8 mouse cellular contexts compared by ENCODE assay signal in genomic region chr1:82839614-82840421, GRCm38 (mm10). TPM values are rescaled to one million over a fixed set of nuclear protein-coding genes. Genes with fewer than 3 reads are reported as not detected.
DNase-seq lines count a peak whose midpoint lies in the region; ATAC-seq and TF ChIP-seq lines count a peak whose summit lies in the region.

No protein-coding gene starts in this region.

- H3K9ac ChIP-seq in kidney, embryonic 14.5 days (ENCODE audit: low read depth, low read length), result peak overlapping the region; percentile 96
- peak overlapping the region; percentile 97 for H3K9ac ChIP-seq in liver, postnatal 0 days (replicated peaks)

- DNase-seq in kidney, postnatal 10 days, result no peak
- peak; percentile 18 for DNase-seq in embryo, embryonic 10.5 days (ENCODE audit: low spot score)
- DNase-seq in hindbrain, embryonic 10.5 days (ENCODE audit: low spot score), result peak; percentile 28
- no peak for DNase-seq in liver, postnatal 0 days
- no peak for DNase-seq in cerebellum, postnatal 25 days

- under 1% methylated on average over 71 of the region's 86 CpGs for WGBS in kidney, embryonic 14.5 days
- WGBS in hindbrain, embryonic 10.5 days, result under 1% methylated on average over 82 of the region's 86 CpGs
- WGBS in liver, postnatal 0 days (ENCODE audit: insufficient replicate concordance), result under 1% methylated on average over 53 of the region's 86 CpGs
- under 1% methylated on average over 86 of the region's 86 CpGs for WGBS in olfactory bulb, adult 2 months

- peak overlapping the region; percentile 71 for H3K27ac ChIP-seq in kidney, embryonic 14.5 days (ENCODE audit: low read depth, low read length)
- peak overlapping the region; percentile 97 for H3K27ac ChIP-seq in hindbrain, embryonic 10.5 days
- H3K27ac ChIP-seq in liver, postnatal 0 days (ENCODE audit: low read depth), result peak overlapping the region; percentile 95
- peak overlapping the region; percentile 76 for H3K27ac ChIP-seq in olfactory bulb, adult 2 months (ENCODE audit: insufficient read depth, low read depth, low read length)

- no peak; the same call in 1 of the 2 replicates for TF ChIP-seq POLR2A in olfactory bulb, adult 2 months (IDR thresholded peaks at IDR 0.05; ENCODE audit: insufficient read depth, low read depth, low read length)

- H3K27me3 ChIP-seq in kidney, embryonic 14.5 days (ENCODE audit: control insufficient read depth, insufficient read depth, low read length), result no peaks in the 10 kb centered on the region
- no peaks in the 10 kb centered on the region for H3K27me3 ChIP-seq in hindbrain, embryonic 10.5 days (ENCODE audit: insufficient read depth, poor library complexity, severe bottlenecking)
- no peaks in the 10 kb centered on the region for H3K27me3 ChIP-seq in liver, postnatal 0 days (ENCODE audit: insufficient read depth, low read length)

- peak overlapping the region; percentile 100 for H3K4me3 ChIP-seq in kidney, embryonic 14.5 days (ENCODE audit: low read length)
- H3K4me3 ChIP-seq in hindbrain, embryonic 10.5 days, result peak overlapping the region; percentile 85
- H3K4me3 ChIP-seq in liver, postnatal 0 days (ENCODE audit: low read depth, low read length), result peak overlapping the region; percentile 99
- peak overlapping the region; percentile 99 for H3K4me3 ChIP-seq in olfactory bulb, adult 2 months (ENCODE audit: insufficient read depth, low read depth, low read length)

- no peak for TF ChIP-seq CTCF in liver, postnatal 0 days (IDR thresholded peaks at IDR 0.05; ENCODE audit: low read depth)
- TF ChIP-seq CTCF in olfactory bulb, adult 2 months (IDR thresholded peaks at IDR 0.05; ENCODE audit: insufficient read depth, low read depth, low read length), result no peak; the same call in 1 of the 2 replicates

- peaks cover 4% of the 10 kb centered on the region; the same call in 1 of the 2 replicates for H3K4me1 ChIP-seq in kidney, embryonic 14.5 days (ENCODE audit: control insufficient read depth, insufficient read depth, low read length)
- peaks cover 17% of the 10 kb centered on the region for H3K4me1 ChIP-seq in hindbrain, embryonic 10.5 days (replicated peaks)
- H3K4me1 ChIP-seq in liver, postnatal 0 days (ENCODE audit: insufficient read depth), result peaks cover 36% of the 10 kb centered on the region
- peaks cover 3% of the 10 kb centered on the region; the same call in 1 of the 2 replicates for H3K4me1 ChIP-seq in olfactory bulb, adult 2 months (ENCODE audit: control insufficient read depth, insufficient read depth, low read length)

- H3K9me3 ChIP-seq in kidney, embryonic 14.5 days (ENCODE audit: control insufficient read depth, low read length), result no peaks in the 10 kb centered on the region
- H3K9me3 ChIP-seq in hindbrain, embryonic 10.5 days, result no peaks in the 10 kb centered on the region
- H3K9me3 ChIP-seq in liver, postnatal 0 days (ENCODE audit: low read length), result no peaks in the 10 kb centered on the region

- peak; percentile 71 for ATAC-seq in kidney, embryonic 14.5 days (ENCODE audit: low FRiP score, low TSS enrichment)
- ATAC-seq in CD4-positive, CD25-positive, alpha-beta regulatory T cell, adult 4 months, result peak; percentile 27
- ATAC-seq in liver, postnatal 0 days, result peak; percentile 63

- 0 out of 2 replicates have a peak, but pooled peaks cover 3% of the 10 kb centered on the region for H3K36me3 ChIP-seq in kidney, embryonic 14.5 days (ENCODE audit: control insufficient read depth, insufficient read depth, low read length)
- H3K36me3 ChIP-seq in hindbrain, embryonic 10.5 days, result peaks cover 16% of the 10 kb centered on the region; the same call in 1 of the 2 replicates
- peaks cover 17% of the 10 kb centered on the region for H3K36me3 ChIP-seq in liver, postnatal 0 days (replicated peaks; ENCODE audit: insufficient read depth, low read length)

- H3K4me2 ChIP-seq in kidney, embryonic 14.5 days (replicated peaks; ENCODE audit: low read depth, low read length), result peak overlapping the region; percentile 63
- H3K4me2 ChIP-seq in liver, postnatal 0 days (ENCODE audit: low read depth, low read length), result peak overlapping the region; percentile 93

- no peak for TF ChIP-seq EP300 in liver, postnatal 0 days (IDR thresholded peaks at IDR 0.05; ENCODE audit: low read depth)

RNA-seq across cellular contexts. Expression of gene Agfg1, which starts 0.5 kb away (rescaled TPM):
- polyA plus RNA-seq in kidney, embryonic 14.5 days (2014; fragmentation: Nextera tagmentation; extraction: Ambion mirVana), result 27.9 and 47.8 TPM in 2 replicates
- polyA plus RNA-seq in CD4-positive, CD25-positive, alpha-beta regulatory T cell, adult 4 months (2017; shearing (Covaris generic)), result 10 to 100 TPM; 18.8 to 32.8 TPM
- 27.6 and 34.5 TPM in 2 replicates for polyA plus RNA-seq in hindbrain, embryonic 10.5 days (2016; fragmentation: Nextera tagmentation; extraction: Ambion mirVana)
- 12.2 and 14.2 TPM in 2 replicates for polyA plus RNA-seq in liver, postnatal 0 days (2015; fragmentation: Nextera tagmentation; extraction: Ambion mirVana)
- polyA plus RNA-seq in olfactory bulb, adult 2 months (2012; ENCODE audit: insufficient read depth, insufficient read length, low replicate concordance, missing spikeins), result 256 TPM in 1 of 2 replicates, not detected in the other

Comparison
In these comparisons a context has a peak if more than half of its experiments do, and no peak if none do; other contexts are left out.
1. DNase-seq: peak in embryo, embryonic 10.5 days (single experiment) and hindbrain, embryonic 10.5 days (single experiment); none in kidney, postnatal 10 days (single experiment), liver, postnatal 0 days (single experiment) and cerebellum, postnatal 25 days (0 of 2).
2. Peak in every context shown above with its lines, with median percentiles within 50 percentile points of each other: ATAC-seq, H3K27ac ChIP-seq and H3K4me3 ChIP-seq.